Mouse (Mus musculus): ENCODE measurements around the gene Arid1a. TPM values are rescaled to one million over a fixed set of nuclear protein-coding genes. Genes with fewer than 3 reads are reported as not detected.

The Arid1a gene
- 35.5 and 37.8 TPM in 2 replicates for polyA plus RNA-seq (2014; fragmentation: Nextera tagmentation; extraction: Ambion mirVana)

- ATAC-seq (ENCODE audit: low FRiP score) (peak; percentile 68), DNase-seq (ENCODE audit: low spot score) (peak; percentile 89)
- WGBS = under 1% methylated on average over 39 of the region's 40 CpGs
- no peaks in the 10 kb centered on the region for H3K36me3 ChIP-seq (replicated peaks; ENCODE audit: control insufficient read depth, insufficient read depth)
- H3K27me3 ChIP-seq (ENCODE audit: control insufficient read depth, insufficient read depth, low read length) = no peaks in the 10 kb centered on the region
- peak within 1 kb of the TSS; percentile 100 for H3K9ac ChIP-seq
- H3K9me3 ChIP-seq (ENCODE audit: control insufficient read depth, low read length) = no peaks in the 10 kb centered on the region
- H3K4me1 ChIP-seq (replicated peaks; ENCODE audit: control insufficient read depth, insufficient read depth, low read length) = peaks cover 21% of the 10 kb centered on the region
- H3K27ac ChIP-seq = peak within 1 kb of the TSS; percentile 98
- peak within 1 kb of the TSS; percentile 99 for H3K4me2 ChIP-seq (replicated peaks)
- peak within 1 kb of the TSS; percentile 100 for H3K4me3 ChIP-seq (replicated peaks; ENCODE audit: low read length)
Measured at GRCm38 (mm10) chr4:133756514-133757268, at the start of gene Arid1a. TSS of gene Arid1a (minus strand) at chr4:133756769.

- Histone ChIP-seq H3K27ac (no peak overlapping the region), H3K9ac (no peak overlapping the region), H3K27me3 (ENCODE audit: control insufficient read depth, insufficient read depth, low read length) (no peaks in the 10 kb centered on the region), H3K9me3 (ENCODE audit: control insufficient read depth, low read length) (no peaks in the 10 kb centered on the region), H3K4me2 (replicated peaks) (no peak overlapping the region), H3K4me1 (replicated peaks; ENCODE audit: control insufficient read depth, insufficient read depth, low read length) (no peaks in the 10 kb centered on the region), H3K36me3 (replicated peaks; ENCODE audit: control insufficient read depth, insufficient read depth) (no peaks in the 10 kb centered on the region), H3K4me3 (replicated peaks; ENCODE audit: low read length) (no peak overlapping the region)
- DNase-seq (ENCODE audit: low spot score) = no peak
- WGBS = 75% methylated on average over 14 of the region's 15 CpGs
- ATAC-seq (ENCODE audit: low FRiP score) = no peak
Measured at GRCm38 (mm10) chr4:133804401-133805263, 48.1 kb upstream of the Arid1a start.

GRCm38 (mm10) chr4:133800589-133800988 lies 44.0 kb upstream of the Arid1a start:
- Histone ChIP-seq H3K4me3 (replicated peaks; ENCODE audit: low read length) (no peak overlapping the region), H3K4me1 (replicated peaks; ENCODE audit: control insufficient read depth, insufficient read depth, low read length) (no peaks in the 10 kb centered on the region), H3K27ac (no peak overlapping the region), H3K36me3 (replicated peaks; ENCODE audit: control insufficient read depth, insufficient read depth) (no peaks in the 10 kb centered on the region), H3K9ac (no peak overlapping the region), H3K9me3 (ENCODE audit: control insufficient read depth, low read length) (no peaks in the 10 kb centered on the region), H3K4me2 (replicated peaks) (no peak overlapping the region), H3K27me3 (ENCODE audit: control insufficient read depth, insufficient read depth, low read length) (no peaks in the 10 kb centered on the region)
- DNase-seq (ENCODE audit: low spot score) (no peak), ATAC-seq (ENCODE audit: low FRiP score) (no peak)
- WGBS = 24% methylated on average over 4 of the region's 6 CpGs

- no peak for ATAC-seq (ENCODE audit: low FRiP score)
- no peaks in the 10 kb centered on the region for H3K36me3 ChIP-seq (replicated peaks; ENCODE audit: control insufficient read depth, insufficient read depth)
- WGBS = 90% methylated on average over 3 of the region's 3 CpGs
Measured at GRCm38 (mm10) chr4:133793269-133793668, 36.7 kb upstream of the Arid1a start.

GRCm38 (mm10) chr4:133774570-133775554 lies 18.3 kb upstream of the Arid1a start:
- ATAC-seq (ENCODE audit: low FRiP score) (no peak), DNase-seq (ENCODE audit: low spot score) (peak; percentile 73)
- Histone ChIP-seq H3K4me3 (replicated peaks; ENCODE audit: low read length) (no peak overlapping the region), H3K9me3 (ENCODE audit: control insufficient read depth, low read length) (no peaks in the 10 kb centered on the region), H3K9ac (no peak overlapping the region), H3K27ac (no peak overlapping the region), H3K36me3 (replicated peaks; ENCODE audit: control insufficient read depth, insufficient read depth) (no peaks in the 10 kb centered on the region), H3K4me2 (replicated peaks) (no peak overlapping the region), H3K27me3 (ENCODE audit: control insufficient read depth, insufficient read depth, low read length) (no peaks in the 10 kb centered on the region), H3K4me1 (replicated peaks; ENCODE audit: control insufficient read depth, insufficient read depth, low read length) (no peaks in the 10 kb centered on the region)
- WGBS = 81% methylated on average over 21 of the region's 21 CpGs

More at GRCm38 (mm10) chr4:133793269-133793668, 36.7 kb upstream of the Arid1a start:
- H3K4me2 ChIP-seq (replicated peaks) = no peak overlapping the region
- DNase-seq (ENCODE audit: low spot score) = no peak
- H3K4me3 ChIP-seq (replicated peaks; ENCODE audit: low read length) = no peak overlapping the region
- no peak overlapping the region for H3K9ac ChIP-seq
- H3K27me3 ChIP-seq (ENCODE audit: control insufficient read depth, insufficient read depth, low read length) = no peaks in the 10 kb centered on the region
- no peaks in the 10 kb centered on the region for H3K4me1 ChIP-seq (replicated peaks; ENCODE audit: control insufficient read depth, insufficient read depth, low read length)
- H3K9me3 ChIP-seq (ENCODE audit: control insufficient read depth, low read length) = no peaks in the 10 kb centered on the region
- H3K27ac ChIP-seq = no peak overlapping the region

- Histone ChIP-seq H3K4me1 (replicated peaks; ENCODE audit: control insufficient read depth, insufficient read depth, low read length) (no peaks in the 10 kb centered on the region), H3K4me3 (replicated peaks; ENCODE audit: low read length) (no peak overlapping the region), H3K36me3 (replicated peaks; ENCODE audit: control insufficient read depth, insufficient read depth) (no peaks in the 10 kb centered on the region), H3K9ac (no peak overlapping the region), H3K4me2 (replicated peaks) (no peak overlapping the region), H3K27me3 (ENCODE audit: control insufficient read depth, insufficient read depth, low read length) (no peaks in the 10 kb centered on the region), H3K27ac (no peak overlapping the region), H3K9me3 (ENCODE audit: control insufficient read depth, low read length) (no peaks in the 10 kb centered on the region)
- 86% methylated on average over 3 of the region's 3 CpGs for WGBS
- ATAC-seq (ENCODE audit: low FRiP score) (no peak), DNase-seq (ENCODE audit: low spot score) (no peak)
Measured at GRCm38 (mm10) chr4:133769157-133769556, 12.6 kb upstream of the Arid1a start.

GRCm38 (mm10) chr4:133763112-133763511 lies 6.5 kb upstream of the Arid1a start:
- 75% methylated on average over 6 of the region's 6 CpGs for WGBS
- H3K4me2 ChIP-seq (replicated peaks) = no peak overlapping the region
- no peaks in the 10 kb centered on the region for H3K9me3 ChIP-seq (ENCODE audit: control insufficient read depth, low read length)
- DNase-seq (ENCODE audit: low spot score) (no peak), ATAC-seq (ENCODE audit: low FRiP score) (no peak)
- H3K27me3 ChIP-seq (ENCODE audit: control insufficient read depth, insufficient read depth, low read length) = no peaks in the 10 kb centered on the region
- no peak overlapping the region for H3K9ac ChIP-seq
- H3K36me3 ChIP-seq (replicated peaks; ENCODE audit: control insufficient read depth, insufficient read depth) = no peaks in the 10 kb centered on the region
- no peaks in the 10 kb centered on the region for H3K4me1 ChIP-seq (replicated peaks; ENCODE audit: control insufficient read depth, insufficient read depth, low read length)
- H3K27ac ChIP-seq = no peak overlapping the region
- no peak overlapping the region for H3K4me3 ChIP-seq (replicated peaks; ENCODE audit: low read length)

GRCm38 (mm10) chr4:133759659-133760058 lies 3.1 kb upstream of the Arid1a start:
- Histone ChIP-seq H3K36me3 (replicated peaks; ENCODE audit: control insufficient read depth, insufficient read depth) (no peaks in the 10 kb centered on the region), H3K27ac (no peak overlapping the region), H3K27me3 (ENCODE audit: control insufficient read depth, insufficient read depth, low read length) (no peaks in the 10 kb centered on the region), H3K9ac (no peak overlapping the region), H3K4me2 (replicated peaks) (no peak overlapping the region), H3K4me3 (replicated peaks; ENCODE audit: low read length) (no peak overlapping the region), H3K9me3 (ENCODE audit: control insufficient read depth, low read length) (no peaks in the 10 kb centered on the region), H3K4me1 (replicated peaks; ENCODE audit: control insufficient read depth, insufficient read depth, low read length) (peaks cover 18% of the 10 kb centered on the region)
- ATAC-seq (ENCODE audit: low FRiP score) = no peak
- 94% methylated on average over 8 of the region's 8 CpGs for WGBS
- DNase-seq (ENCODE audit: low spot score) = no peak

All from hindbrain, embryonic 14.5 days (tissue).